Mouse (Mus musculus) liver, embryonic 11.5 days (tissue): ENCODE results near the gene Ociad2. TPM values are rescaled to one million over a fixed set of nuclear protein-coding genes. Genes with fewer than 3 reads are reported as not detected.
A peak's percentile ranks its signal among the peaks of the same experiment; 100 is the strongest.

Experiments used
- ATAC-seq: fragments of 200-750 bp; cut with Nextera tagmentation; replicated peaks from 2 replicates; pipeline ENCODE4 v1.8.0; 2017; ENCODE audit warnings: moderate number of reproducible peaks, mild to moderate bottlenecking, moderate TSS enrichment, moderate library complexity; ENCODE audit not compliant: low FRiP score
- DNase-seq: peaks from one replicate; pipeline ENCODE4 v3.0.0-alpha.2; 2017; ENCODE audit warnings: low spot score
- H3K27ac ChIP-seq: fragments of 300-500 bp; sonication (generic); 2 replicates; pipeline ENCODE4 v1.5.1; 2014; ENCODE audit warnings: mild to moderate bottlenecking, low read depth, low read length, control low read depth
- H3K27me3 ChIP-seq: fragments of 300-500 bp; sonication (generic); replicated peaks from 2 replicates; pipeline ENCODE4 v1.6.1; 2014; ENCODE audit warnings: low read length, mixed read lengths; ENCODE audit not compliant: control insufficient read depth, insufficient read depth
- H3K36me3 ChIP-seq: fragments of 300-500 bp; sonication (generic); 2 replicates; pipeline ENCODE4 v1.6.1; 2014; ENCODE audit warnings: mild to moderate bottlenecking, low read length, moderate library complexity, mixed read lengths; ENCODE audit not compliant: control insufficient read depth, insufficient read depth
- H3K4me1 ChIP-seq: fragments of 300-500 bp; sonication (generic); replicated peaks from 2 replicates; pipeline ENCODE4 v1.6.1; 2014; ENCODE audit warnings: low read length, mixed read lengths; ENCODE audit not compliant: control insufficient read depth, insufficient read depth
- H3K4me2 ChIP-seq: fragments of 300-500 bp; sonication (generic); 2 replicates; pipeline ENCODE4 v1.6.1; 2014; ENCODE audit warnings: mild to moderate bottlenecking, control low read depth, moderate library complexity
- H3K4me3 ChIP-seq: fragments of 300-500 bp; sonication (generic); 2 replicates; pipeline ENCODE4 v1.5.1; 2014; ENCODE audit warnings: low read depth, low read length, control low read depth
- H3K9ac ChIP-seq: fragments of 300-500 bp; sonication (generic); 2 replicates; pipeline ENCODE4 v1.6.1; 2014; ENCODE audit warnings: low read depth, low read length, control low read depth
- H3K9me3 ChIP-seq: fragments of 300-500 bp; sonication (generic); 2 replicates; pipeline ENCODE4 v1.6.1; 2016; ENCODE audit warnings: low read length, inconsistent platforms, mixed read lengths; ENCODE audit not compliant: control insufficient read depth
- WGBS: fragments of 180-500 bp; shearing (Covaris S2); extraction: QIAGEN DNeasy Blood & Tissue Kit; methylation state at CpG from one replicate; pipeline ENCODE4 v1.1.7; 2014; 5-methylcytosine and 5-hydroxymethylcytosine counted together
- polyA plus RNA-seq: library from polyadenylated mRNA; unstranded; fragments of >200 nt; fragmentation: Nextera tagmentation; extraction: Ambion mirVana; gene quantifications from 2 replicates; pipeline ENCODE4 v1.2.1, GENCODE M21; 2014

Gene Ociad2
- polyA plus RNA-seq, 1 experiment from 2014 or later = 7.0 TPM

DNA sequence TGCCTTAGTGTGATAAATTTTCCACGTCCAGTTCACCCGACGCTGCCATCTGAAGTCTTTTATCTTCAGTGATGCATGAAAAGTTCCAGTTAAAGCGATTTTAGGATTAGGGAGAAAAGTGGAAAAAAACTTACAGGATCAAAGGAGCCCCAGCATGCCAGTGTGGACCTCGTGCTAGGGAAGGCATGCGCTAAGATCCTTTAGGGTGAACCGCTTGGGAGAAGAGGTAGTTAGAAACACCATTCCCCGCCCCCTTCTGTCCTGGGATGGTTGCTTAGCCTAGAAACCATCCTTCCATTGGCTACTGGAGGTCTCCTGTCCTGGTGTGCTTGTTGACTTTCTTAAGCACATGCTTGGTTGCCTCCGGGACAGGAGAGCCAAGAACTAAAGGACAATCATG is 35.2 kb upstream of the Ociad2 start:
- Histone ChIP-seq H3K4me2 (no peak overlapping the region), H3K9ac (no peak overlapping the region)
- 69% methylated on average over 9 of the region's 9 CpGs for WGBS

DNA sequence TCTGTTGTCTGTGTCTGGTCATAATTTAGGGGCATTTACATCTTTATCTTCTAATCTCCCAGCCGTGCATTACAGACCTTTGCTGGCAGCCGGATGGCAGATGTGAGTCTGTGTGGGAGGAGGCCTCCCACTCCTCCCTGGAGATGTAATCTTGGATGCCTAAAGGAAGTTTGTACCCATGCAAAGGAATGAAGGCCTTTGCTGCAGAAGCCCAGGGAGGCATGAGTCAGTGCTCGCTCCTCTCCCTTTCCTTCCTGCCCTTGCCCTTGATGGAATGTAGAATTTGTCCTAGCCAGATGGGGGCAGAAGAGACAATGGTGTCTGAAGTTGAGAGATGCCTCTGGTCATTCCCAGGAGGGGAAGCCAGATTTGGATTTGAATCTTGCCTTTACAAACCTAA is 32.4 kb upstream of the Ociad2 start:
- H3K4me1 ChIP-seq = no peaks in the 10 kb centered on the region
- WGBS = 47% methylated on average over 3 of the region's 3 CpGs
- no peak overlapping the region for H3K9ac ChIP-seq
- ATAC-seq (no peak), DNase-seq (no peak)
- H3K36me3 ChIP-seq = no peaks in the 10 kb centered on the region
- no peaks in the 10 kb centered on the region for H3K9me3 ChIP-seq
- no peak overlapping the region for H3K4me2 ChIP-seq
- H3K4me3 ChIP-seq = no peak overlapping the region
- H3K27me3 ChIP-seq = no peaks in the 10 kb centered on the region; the same call in 1 of the 2 replicates
- H3K27ac ChIP-seq = no peak overlapping the region

More for the DNA sequence above, 35.2 kb upstream of the Ociad2 start:
- DNase-seq = no peak
- peaks cover 5% of the 10 kb centered on the region; the same call in 1 of the 2 replicates for H3K27me3 ChIP-seq
- H3K36me3 ChIP-seq = no peaks in the 10 kb centered on the region
- H3K27ac ChIP-seq = no peak overlapping the region
- ATAC-seq = no peak
- no peak overlapping the region for H3K4me3 ChIP-seq
- H3K4me1 ChIP-seq = no peaks in the 10 kb centered on the region
- H3K9me3 ChIP-seq = no peaks in the 10 kb centered on the region

- H3K4me1 ChIP-seq = no peaks in the 10 kb centered on the region
- no peak overlapping the region for H3K9ac ChIP-seq
- H3K9me3 ChIP-seq = no peaks in the 10 kb centered on the region
- H3K4me2 ChIP-seq = no peak overlapping the region
- no peaks in the 10 kb centered on the region for H3K36me3 ChIP-seq
- H3K27me3 ChIP-seq = no peaks in the 10 kb centered on the region; the same call in 1 of the 2 replicates
- H3K27ac ChIP-seq = no peak overlapping the region
- ATAC-seq (no peak), DNase-seq (no peak)
- H3K4me3 ChIP-seq = no peak overlapping the region
- WGBS = 76% methylated on average over 5 of the region's 5 CpGs
These were observed 31.8 kb upstream of the Ociad2 start for GRCm38 (mm10) chr5:73372601-73373000.

DNA sequence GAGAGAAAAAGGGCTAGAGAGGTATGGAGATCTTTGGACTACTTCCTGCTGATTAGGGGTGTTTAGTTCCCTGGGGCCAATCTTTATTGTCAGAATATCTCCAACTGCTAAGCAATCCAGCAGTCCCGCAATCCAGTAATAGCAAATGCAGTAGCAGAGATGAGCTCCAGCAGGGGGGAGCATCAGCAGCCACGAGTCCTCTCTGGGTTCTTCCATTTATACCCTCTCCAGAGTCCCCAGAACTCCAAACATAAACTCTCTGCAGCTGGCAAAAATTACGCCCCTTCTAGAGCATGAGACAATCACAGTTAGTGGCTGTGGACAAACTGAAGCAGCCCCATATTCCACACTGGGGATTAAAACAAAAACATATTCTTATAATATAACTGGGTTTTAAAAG is 28.9 kb upstream of the Ociad2 start:
- Histone ChIP-seq H3K9me3 (no peaks in the 10 kb centered on the region), H3K4me1 (no peaks in the 10 kb centered on the region; the same call in 1 of the 2 replicates), H3K4me3 (no peak overlapping the region), H3K27ac (no peak overlapping the region), H3K4me2 (no peak overlapping the region), H3K27me3 (no peaks in the 10 kb centered on the region; the same call in 1 of the 2 replicates), H3K9ac (no peak overlapping the region), H3K36me3 (no peaks in the 10 kb centered on the region)
- 62% methylated on average over 3 of the region's 3 CpGs for WGBS
- ATAC-seq = no peak
- no peak for DNase-seq

DNA sequence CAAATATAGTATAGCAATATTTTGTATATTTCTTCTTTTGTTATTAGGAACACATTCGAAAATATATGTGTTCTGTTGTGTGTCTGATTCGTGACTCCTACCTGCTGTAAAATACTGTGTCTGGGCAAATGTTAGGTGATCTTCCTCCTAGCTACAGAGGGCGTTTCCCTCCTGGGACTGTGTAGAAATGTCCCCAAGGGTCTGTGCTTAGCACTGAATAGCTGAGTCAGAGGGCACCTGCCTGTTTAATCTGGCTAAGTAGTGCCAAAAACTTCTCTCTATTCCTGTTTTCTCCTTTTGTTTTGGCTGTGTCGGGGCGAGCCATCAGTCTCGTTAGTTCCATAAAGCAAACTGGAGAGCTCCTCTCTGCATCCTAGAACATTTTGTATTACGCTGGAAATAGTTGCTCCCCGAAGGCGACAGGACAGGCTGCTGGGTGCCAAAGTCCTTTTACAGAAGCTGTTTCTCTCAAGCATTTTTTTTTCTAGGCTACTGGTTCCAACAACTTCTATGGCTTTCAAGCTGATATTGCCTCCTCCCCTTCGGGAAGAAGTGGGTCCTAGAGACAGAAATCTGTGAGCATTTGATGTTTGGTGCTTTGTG is 28.1 kb upstream of the Ociad2 start:
- H3K9me3 ChIP-seq = no peaks in the 10 kb centered on the region
- WGBS = 78% methylated on average over 10 of the region's 10 CpGs

GRCm38 (mm10) chr5:73367906-73368305 is 27.1 kb upstream of the Ociad2 start:
- 71% methylated on average over 4 of the region's 4 CpGs for WGBS
- H3K27ac ChIP-seq = no peak overlapping the region
- H3K27me3 ChIP-seq = no peaks in the 10 kb centered on the region; the same call in 1 of the 2 replicates
- H3K4me3 ChIP-seq = no peak overlapping the region
- no peaks in the 10 kb centered on the region for H3K36me3 ChIP-seq
- no peaks in the 10 kb centered on the region for H3K9me3 ChIP-seq
- no peak overlapping the region for H3K9ac ChIP-seq
- ATAC-seq (no peak), DNase-seq (no peak)
- H3K4me1 ChIP-seq = peaks cover 10% of the 10 kb centered on the region
- no peak overlapping the region for H3K4me2 ChIP-seq

More for the DNA sequence above, 28.1 kb upstream of the Ociad2 start:
- no peak overlapping the region for H3K9ac ChIP-seq
- ATAC-seq = no peak
- DNase-seq = no peak
- H3K27ac ChIP-seq = no peak overlapping the region
- H3K27me3 ChIP-seq = no peaks in the 10 kb centered on the region; the same call in 1 of the 2 replicates
- H3K4me2 ChIP-seq = no peak overlapping the region
- H3K36me3 ChIP-seq = no peaks in the 10 kb centered on the region
- H3K4me1 ChIP-seq = peaks cover 6% of the 10 kb centered on the region
- H3K4me3 ChIP-seq = no peak overlapping the region

GRCm38 (mm10) chr5:73364107-73364864 is 23.5 kb upstream of the Ociad2 start:
- Histone ChIP-seq H3K9me3 (no peaks in the 10 kb centered on the region), H3K4me1 (peaks cover 16% of the 10 kb centered on the region), H3K9ac (no peak overlapping the region), H3K27ac (peak overlapping the region; percentile 32; the same call in 1 of the 2 replicates), H3K4me3 (no peak overlapping the region), H3K36me3 (no peaks in the 10 kb centered on the region), H3K27me3 (no peaks in the 10 kb centered on the region; the same call in 1 of the 2 replicates), H3K4me2 (0 out of 2 replicates have a peak overlapping the region, but pooled peaks have one; percentile 13)
- peak; percentile 91 for ATAC-seq
- DNase-seq = no peak
- 81% methylated on average over 2 of the region's 2 CpGs for WGBS

- no peaks in the 10 kb centered on the region for H3K9me3 ChIP-seq
- no peaks in the 10 kb centered on the region for H3K27me3 ChIP-seq
- H3K4me1 ChIP-seq = peaks cover 17% of the 10 kb centered on the region
- DNase-seq = no peak
- H3K27ac ChIP-seq = no peak overlapping the region
- no peaks in the 10 kb centered on the region for H3K36me3 ChIP-seq
- no peak overlapping the region for H3K9ac ChIP-seq
- WGBS = 85% methylated on average over 5 of the region's 5 CpGs
- no peak overlapping the region for H3K4me3 ChIP-seq
- no peak overlapping the region for H3K4me2 ChIP-seq
- ATAC-seq = no peak
These were observed 22.0 kb upstream of the Ociad2 start for GRCm38 (mm10) chr5:73362791-73363190.
